Mouse (Mus musculus) kidney, adult 2 months (tissue): ENCODE measurements around the gene Gpc3. TPM values are rescaled to one million over a fixed set of nuclear protein-coding genes. Genes with fewer than 3 reads are reported as not detected.
"Not testable (repeated sequence)": the region's sequence is repeated elsewhere in the genome, so short reads cannot be mapped to it uniquely, and the experiment has no call there.

Experiments used
- DNase-seq: peaks from one replicate; pipeline ENCODE4 v3.0.0; 2021
- H3K27ac ChIP-seq: fragments of 200-500 bp; 2 replicates; pipeline ENCODE4 v1.5.1; 2012; ENCODE audit warnings: low read depth, low read length, control low read depth, inconsistent platforms; ENCODE audit not compliant: insufficient read depth
- H3K27me3 ChIP-seq: fragments of 200-500 bp; replicated peaks from 2 replicates; pipeline ENCODE4 v1.6.1; 2012; ENCODE audit warnings: mild to moderate bottlenecking, moderate library complexity, low read length, inconsistent platforms; ENCODE audit not compliant: control insufficient read depth, insufficient read depth
- H3K36me3 ChIP-seq: fragments of 200-500 bp; 2 replicates; pipeline ENCODE4 v1.6.1; 2012; ENCODE audit warnings: mild to moderate bottlenecking, moderate library complexity, low read length, inconsistent platforms; ENCODE audit not compliant: control insufficient read depth, insufficient read depth
- H3K4me1 ChIP-seq: fragments of 200-500 bp; 2 replicates; pipeline ENCODE4 v1.6.1; 2011; ENCODE audit warnings: low read length; ENCODE audit not compliant: control insufficient read depth, insufficient read depth
- H3K4me3 ChIP-seq: fragments of 200-500 bp; 2 replicates; pipeline ENCODE4 v1.5.1; 2011; ENCODE audit warnings: mild to moderate bottlenecking, low read depth, low read length, control low read depth; ENCODE audit not compliant: insufficient read depth
- CTCF ChIP-seq: fragments of 200-500 bp; conservative IDR thresholded peaks from 2 replicates; pipeline ENCODE4 v1.5.1; 2011; ENCODE audit warnings: low read depth, mild to moderate bottlenecking, control low read depth, low read length, moderate library complexity, mixed read lengths; ENCODE audit not compliant: insufficient read depth, insufficient read length
- POLR2A ChIP-seq: fragments of 200-500 bp; IDR thresholded peaks from one replicate; pipeline ENCODE4 v1.6.1; 2011; ENCODE audit warnings: low read depth, low read length, control low read depth
- WGBS: fragments of 180-500 bp; shearing (Covaris S2); methylation state at CpG from one replicate; pipeline ENCODE4 v1.1.7; 2018; 5-methylcytosine and 5-hydroxymethylcytosine counted together
- polyA plus RNA-seq: library from polyadenylated mRNA; depleted of rRNA; stranded (reverse); fragments of >200 nt; gene quantifications from 2 replicates; pipeline ENCODE4 v1.2.3, GENCODE M21; 2012

Gene Gpc3
- polyA plus RNA-seq, 1 experiment = 27.2 TPM

DNA sequence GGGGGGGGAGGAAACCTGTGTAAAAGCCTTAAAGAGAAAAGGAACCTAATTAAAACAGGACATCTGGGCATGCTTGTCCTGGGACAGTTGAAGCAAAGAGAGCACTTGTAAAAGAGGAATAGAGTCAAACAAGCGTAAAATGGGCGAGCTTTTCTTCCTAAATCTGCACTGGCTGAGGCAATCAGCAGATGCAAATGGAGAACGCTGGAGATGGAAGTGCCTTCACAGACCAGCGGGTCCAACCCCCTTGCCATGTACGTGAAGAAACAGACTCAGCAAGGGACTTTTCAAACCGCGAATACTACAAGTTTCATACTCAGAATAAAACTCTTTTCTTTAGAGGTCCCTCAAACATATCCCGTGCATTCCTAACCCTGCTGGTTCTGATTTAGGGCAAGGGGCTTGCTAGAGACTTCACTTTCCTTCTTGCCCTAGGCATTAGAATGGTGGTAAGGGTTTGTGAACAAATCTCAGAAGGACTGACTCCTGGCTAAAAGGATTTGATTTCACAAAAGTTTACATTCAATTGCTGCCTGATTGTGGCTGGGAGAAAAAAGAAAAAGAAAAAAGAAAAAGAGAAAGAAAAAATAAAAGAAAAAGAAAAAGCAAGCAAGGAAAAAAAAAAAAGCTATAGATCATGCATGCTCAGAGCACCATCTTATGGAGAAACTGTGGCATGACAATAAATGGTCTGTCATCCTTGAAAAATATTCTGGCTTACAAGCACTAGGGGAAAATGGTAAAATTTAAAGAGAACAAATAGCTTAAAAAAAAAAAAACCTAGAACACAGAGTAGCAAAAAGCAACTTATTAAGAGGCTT is 243.6 kb downstream of the Gpc3 start:
- Histone ChIP-seq H3K27me3 (no peaks in the 10 kb centered on the region), H3K27ac (no peak overlapping the region), H3K4me1 (no peaks in the 10 kb centered on the region), H3K36me3 (no peaks in the 10 kb centered on the region), H3K4me3 (peak overlapping the region; percentile 25; the same call in 1 of the 2 replicates)
- 35% methylated on average over 8 of the region's 8 CpGs for WGBS
- DNase-seq = peak; percentile 32
- TF ChIP-seq CTCF (0 out of 2 replicates have a peak, but pooled peaks have one; percentile 3), POLR2A (no peak)

DNA sequence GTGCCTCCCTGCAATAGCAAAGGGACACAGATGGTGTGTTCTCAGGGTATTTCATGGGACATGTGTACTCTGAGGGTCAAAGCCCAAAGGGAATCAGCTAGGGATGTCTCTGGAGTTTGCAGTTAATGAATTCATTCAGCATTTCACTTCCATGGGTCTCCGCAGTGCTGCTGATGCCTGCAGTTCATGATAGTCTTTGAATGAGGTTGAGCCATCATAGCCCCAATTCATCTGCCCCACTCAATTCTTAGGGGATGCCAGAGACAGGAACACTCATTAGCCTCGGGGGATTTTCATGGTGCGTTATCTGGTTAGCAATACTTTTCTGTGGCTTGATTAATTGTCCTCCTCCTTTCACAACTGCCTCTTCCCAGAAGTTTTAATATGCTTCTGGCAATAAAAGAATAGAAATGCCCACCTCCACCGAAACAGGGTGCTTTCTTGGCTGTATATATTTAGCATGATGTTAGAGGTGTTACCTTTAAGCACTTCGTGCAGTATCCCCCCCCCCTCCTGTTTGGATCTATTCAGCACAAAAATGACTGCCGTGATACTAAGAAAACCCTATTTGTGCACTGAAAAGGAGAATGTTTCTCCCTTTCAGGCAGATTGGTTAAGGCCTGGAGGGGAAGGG is 244.3 kb downstream of the Gpc3 start:
- Histone ChIP-seq H3K4me1 (no peaks in the 10 kb centered on the region), H3K36me3 (no peaks in the 10 kb centered on the region), H3K27me3 (no peaks in the 10 kb centered on the region), H3K27ac (no peak overlapping the region), H3K4me3 (no peak overlapping the region)
- WGBS = 52% methylated on average over 6 of the region's 6 CpGs
- no peak for TF ChIP-seq CTCF
- no peak for TF ChIP-seq POLR2A
- DNase-seq = no peak

DNA sequence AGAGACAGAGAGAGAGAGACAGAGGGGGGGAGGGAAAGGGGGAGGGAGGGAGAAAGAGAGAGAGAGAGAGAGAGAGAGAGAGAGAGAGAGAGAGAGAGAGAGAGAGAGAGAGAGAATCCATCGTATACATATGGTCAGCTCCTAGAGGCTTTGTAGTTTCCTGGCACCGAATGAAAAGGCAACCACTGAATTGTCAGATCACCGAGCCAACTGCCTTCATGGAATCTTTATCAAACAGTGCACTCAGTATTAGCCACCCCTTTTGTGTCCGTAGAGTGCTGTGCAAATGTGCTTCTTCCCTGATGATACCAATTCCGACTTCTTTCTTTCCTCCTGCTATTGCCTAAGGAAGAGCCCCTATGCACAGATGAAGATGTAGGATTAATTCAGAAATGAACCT is 246.9 kb downstream of the Gpc3 start:
- H3K4me3 ChIP-seq = no peak overlapping the region
- H3K4me1 ChIP-seq = no peaks in the 10 kb centered on the region
- H3K27ac ChIP-seq = no peak overlapping the region
- no peaks in the 10 kb centered on the region for H3K36me3 ChIP-seq
- H3K27me3 ChIP-seq = no peaks in the 10 kb centered on the region
- DNase-seq = no peak
- no peak for TF ChIP-seq POLR2A
- no peak for TF ChIP-seq CTCF
- WGBS = 79% methylated on average over 5 of the region's 5 CpGs

DNA sequence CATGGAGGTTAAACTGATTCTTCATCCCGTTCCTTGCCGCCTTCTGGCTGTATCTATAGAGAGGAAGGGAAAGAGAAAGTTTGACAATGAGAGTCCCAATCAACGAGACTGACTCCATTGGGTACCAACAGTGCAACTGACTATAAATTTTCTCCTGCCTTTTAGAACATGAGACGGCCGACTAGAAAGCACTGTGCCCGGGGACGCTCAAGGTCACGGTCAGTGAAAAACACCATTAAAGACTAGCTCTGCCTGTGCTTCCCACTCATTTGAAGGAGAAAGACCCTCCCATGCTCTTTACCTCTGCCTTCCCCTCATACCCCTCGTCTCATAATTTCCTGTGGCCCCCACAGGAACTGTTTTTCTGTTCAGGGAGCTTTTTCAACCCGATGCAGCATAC is 248.0 kb downstream of the Gpc3 start:
- Histone ChIP-seq H3K36me3 (no peaks in the 10 kb centered on the region), H3K4me3 (no peak overlapping the region), H3K27me3 (no peaks in the 10 kb centered on the region), H3K4me1 (no peaks in the 10 kb centered on the region), H3K27ac (no peak overlapping the region)
- no peak for DNase-seq
- TF ChIP-seq POLR2A (no peak), CTCF (no peak)
- 34% methylated on average over 10 of the region's 10 CpGs for WGBS

DNA sequence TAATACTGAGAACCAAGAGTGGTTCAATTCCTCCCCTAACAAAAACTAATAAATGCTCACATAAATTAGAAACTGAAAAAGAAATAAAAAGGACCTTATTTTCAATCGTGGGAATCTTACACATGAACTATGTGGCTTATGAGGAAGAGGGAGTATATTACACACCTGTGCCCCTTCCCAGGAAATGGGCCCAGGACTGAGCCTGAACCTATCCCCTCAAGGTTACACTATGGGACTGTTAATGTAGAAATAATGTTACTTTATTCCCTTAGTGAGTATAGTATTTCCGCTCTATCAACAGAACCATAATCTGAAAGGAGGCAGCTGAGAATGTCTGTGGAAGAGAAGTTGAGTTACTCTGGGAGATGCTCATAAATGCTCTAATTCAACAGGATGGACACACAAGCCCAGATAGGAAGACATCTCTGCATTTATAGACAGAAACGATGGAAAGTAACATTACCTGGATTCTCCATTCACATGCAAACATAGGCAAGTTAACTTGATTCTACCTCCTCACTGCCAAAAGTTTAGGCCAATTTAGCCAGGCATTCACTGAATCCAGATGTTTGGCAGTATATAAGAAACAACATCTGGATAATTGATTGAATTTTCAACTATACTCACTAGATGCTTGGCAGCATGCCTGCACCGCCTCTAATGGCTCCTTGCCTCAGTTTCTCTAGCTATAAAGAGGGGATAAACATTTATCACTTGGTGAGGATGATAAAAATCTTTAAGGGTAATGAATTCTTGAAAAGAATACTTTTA is 251.3 kb downstream of the Gpc3 start:
- Histone ChIP-seq H3K4me3 (no peak overlapping the region), H3K27ac (no peak overlapping the region), H3K27me3 (no peaks in the 10 kb centered on the region), H3K4me1 (no peaks in the 10 kb centered on the region), H3K36me3 (no peaks in the 10 kb centered on the region)
- TF ChIP-seq CTCF = no peak
- TF ChIP-seq POLR2A = no peak
- WGBS = 84% methylated on average over 4 of the region's 4 CpGs
- DNase-seq = no peak

DNA sequence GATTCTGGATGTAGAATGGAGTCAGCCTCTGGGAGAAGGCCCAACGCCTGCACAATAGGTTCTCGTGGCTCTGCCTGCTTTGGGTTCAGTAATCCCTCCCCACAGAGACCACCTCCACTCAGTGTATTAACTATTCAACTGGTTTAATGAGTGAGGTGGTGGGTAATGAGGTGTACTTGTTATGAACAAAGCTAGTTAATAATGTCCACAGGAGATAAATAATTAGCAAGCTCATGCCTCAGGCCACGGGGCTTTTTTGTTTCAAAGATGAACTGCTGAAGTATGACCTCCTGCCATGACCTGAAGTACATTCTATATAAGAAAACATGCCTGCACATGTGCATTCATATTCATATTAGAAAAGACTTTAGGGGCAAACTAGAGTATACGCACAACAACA is 260.8 kb downstream of the Gpc3 start:
- peak; percentile 61 for DNase-seq
- no peak overlapping the region for H3K4me3 ChIP-seq
- no peak overlapping the region for H3K27ac ChIP-seq
- no peak for TF ChIP-seq POLR2A
- no peak for TF ChIP-seq CTCF
- H3K36me3 ChIP-seq = no peaks in the 10 kb centered on the region
- H3K4me1 ChIP-seq = no peaks in the 10 kb centered on the region
- H3K27me3 ChIP-seq = no peaks in the 10 kb centered on the region
- WGBS = 60% methylated on average over 4 of the region's 4 CpGs

DNA sequence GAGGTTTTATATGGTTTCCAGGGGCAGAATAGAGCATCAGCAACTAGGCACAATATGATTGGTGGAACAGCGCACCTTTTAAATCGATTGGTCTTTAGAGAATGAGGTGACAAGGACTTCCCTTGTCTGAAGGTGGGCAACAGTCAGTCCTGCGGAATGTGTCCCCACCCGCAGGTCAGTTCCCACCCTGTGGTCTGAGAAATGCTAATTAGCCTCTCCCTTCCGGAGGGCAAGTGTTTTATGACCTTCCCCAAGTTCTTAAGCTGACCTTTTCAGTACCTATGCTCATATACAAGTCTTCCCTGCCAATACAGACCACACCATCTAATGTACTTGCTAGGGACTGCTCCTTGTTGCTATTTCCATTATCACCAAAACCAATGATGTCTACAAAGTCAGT is 263.1 kb downstream of the Gpc3 start:
- H3K4me1 ChIP-seq, H3K27me3 ChIP-seq, DNase-seq, H3K27ac ChIP-seq, H3K36me3 ChIP-seq, H3K4me3 ChIP-seq: not testable (repeated sequence)
- WGBS = 62% methylated on average over 5 of the region's 5 CpGs
